Mouse (Mus musculus) heart, embryonic 16.5 days (tissue): ENCODE results near the gene Aldh4a1. TPM values are rescaled to one million over a fixed set of nuclear protein-coding genes. Genes with fewer than 3 reads are reported as not detected.

ENCODE experiments used
- ATAC-seq: fragments of 200-750 bp; cut with Nextera tagmentation; replicated peaks from 2 replicates; pipeline ENCODE4 v1.8.0; 2017; ENCODE audit warnings: moderate number of reproducible peaks; ENCODE audit not compliant: insufficient read depth, low FRiP score; ENCODE audit errors: extremely low read depth
- H3K27ac ChIP-seq: fragments of 300-500 bp; sonication (generic); 2 replicates; pipeline ENCODE4 v1.5.1; 2014; ENCODE audit warnings: mild to moderate bottlenecking, low read length, control low read depth, moderate library complexity
- H3K27me3 ChIP-seq: fragments of 300-500 bp; sonication (generic); 2 replicates; pipeline ENCODE4 v1.6.1; 2014; ENCODE audit warnings: low read length, mixed read lengths; ENCODE audit not compliant: control insufficient read depth, insufficient read depth
- H3K36me3 ChIP-seq: fragments of 300-500 bp; sonication (generic); 2 replicates; pipeline ENCODE4 v1.6.1; 2014; ENCODE audit not compliant: control insufficient read depth, insufficient read depth
- H3K4me1 ChIP-seq: fragments of 300-500 bp; sonication (generic); 2 replicates; pipeline ENCODE4 v1.6.1; 2014; ENCODE audit warnings: low read length, mixed read lengths; ENCODE audit not compliant: control insufficient read depth, insufficient read depth
- H3K4me2 ChIP-seq: fragments of 300-500 bp; sonication (generic); 2 replicates; pipeline ENCODE4 v1.6.1; 2014; ENCODE audit warnings: low read depth, mild to moderate bottlenecking, control low read depth, low read length
- H3K4me3 ChIP-seq: fragments of 300-500 bp; sonication (generic); 2 replicates; pipeline ENCODE4 v1.5.1; 2014; ENCODE audit warnings: mild to moderate bottlenecking, control low read depth, low read length
- H3K9ac ChIP-seq: fragments of 300-500 bp; sonication (generic); 2 replicates; pipeline ENCODE4 v1.6.1; 2014; ENCODE audit warnings: low read length, control low read depth
- H3K9me3 ChIP-seq: fragments of 300-500 bp; sonication (generic); replicated peaks from 2 replicates; pipeline ENCODE4 v1.6.1; 2016; ENCODE audit warnings: low read length; ENCODE audit not compliant: control insufficient read depth
- WGBS: fragments of 180-500 bp; shearing (Covaris S2); extraction: QIAGEN DNeasy Blood & Tissue Kit; methylation state at CpG from one replicate; pipeline ENCODE4 v1.1.7; 2014; 5-methylcytosine and 5-hydroxymethylcytosine counted together
- polyA plus RNA-seq: library from polyadenylated mRNA; unstranded; fragments of >200 nt; fragmentation: Nextera tagmentation; extraction: Ambion mirVana; gene quantifications from 2 replicates; pipeline ENCODE4 v1.2.1, GENCODE M21; 2015

Aldh4a1 gene
- polyA plus RNA-seq, 1 experiment from 2014 or later = 36.5 TPM

DNA sequence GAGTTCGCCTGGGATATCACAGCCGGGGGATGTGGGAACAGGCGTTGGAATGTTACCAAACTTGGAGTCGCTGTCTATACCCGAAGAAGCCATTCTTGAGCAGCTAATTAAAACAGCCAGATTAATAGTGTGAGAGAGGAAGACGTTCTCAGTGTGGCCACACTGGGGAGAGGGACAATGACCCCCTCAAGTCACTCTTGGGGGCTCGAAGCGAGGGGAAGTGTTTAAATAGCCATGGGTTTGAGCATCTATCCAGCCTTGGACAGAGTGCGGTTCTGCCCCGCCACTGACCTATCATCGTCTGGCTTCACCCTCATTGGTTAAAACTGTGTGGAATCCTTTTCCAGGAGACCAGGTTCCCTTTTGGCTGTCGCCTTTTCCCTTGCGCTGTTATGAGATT, 24.3 kb upstream of the Aldh4a1 start:
- peak overlapping the region; percentile 44 for H3K4me3 ChIP-seq
- H3K4me2 ChIP-seq = peak overlapping the region; percentile 73
- no peaks in the 10 kb centered on the region for H3K36me3 ChIP-seq
- peak overlapping the region; percentile 92 for H3K27ac ChIP-seq
- H3K27me3 ChIP-seq = no peaks in the 10 kb centered on the region
- WGBS = 12% methylated on average over 13 of the region's 13 CpGs
- peak; percentile 5; the same call in 1 of the 2 replicates for ATAC-seq
- H3K9me3 ChIP-seq = no peaks in the 10 kb centered on the region
- H3K9ac ChIP-seq = peak overlapping the region; percentile 66
- peaks cover 66% of the 10 kb centered on the region for H3K4me1 ChIP-seq

GRCm38 (mm10) chr4:139598950-139599518, 23.6 kb upstream of the Aldh4a1 start:
- Histone ChIP-seq H3K4me3 (peak overlapping the region; percentile 44), H3K36me3 (no peaks in the 10 kb centered on the region), H3K9ac (peak overlapping the region; percentile 66), H3K4me1 (peaks cover 66% of the 10 kb centered on the region), H3K27ac (peak overlapping the region; percentile 92), H3K9me3 (no peaks in the 10 kb centered on the region), H3K27me3 (no peaks in the 10 kb centered on the region), H3K4me2 (peak overlapping the region; percentile 73)
- peak; percentile 79 for ATAC-seq
- under 1% methylated on average over 12 of the region's 12 CpGs for WGBS

DNA sequence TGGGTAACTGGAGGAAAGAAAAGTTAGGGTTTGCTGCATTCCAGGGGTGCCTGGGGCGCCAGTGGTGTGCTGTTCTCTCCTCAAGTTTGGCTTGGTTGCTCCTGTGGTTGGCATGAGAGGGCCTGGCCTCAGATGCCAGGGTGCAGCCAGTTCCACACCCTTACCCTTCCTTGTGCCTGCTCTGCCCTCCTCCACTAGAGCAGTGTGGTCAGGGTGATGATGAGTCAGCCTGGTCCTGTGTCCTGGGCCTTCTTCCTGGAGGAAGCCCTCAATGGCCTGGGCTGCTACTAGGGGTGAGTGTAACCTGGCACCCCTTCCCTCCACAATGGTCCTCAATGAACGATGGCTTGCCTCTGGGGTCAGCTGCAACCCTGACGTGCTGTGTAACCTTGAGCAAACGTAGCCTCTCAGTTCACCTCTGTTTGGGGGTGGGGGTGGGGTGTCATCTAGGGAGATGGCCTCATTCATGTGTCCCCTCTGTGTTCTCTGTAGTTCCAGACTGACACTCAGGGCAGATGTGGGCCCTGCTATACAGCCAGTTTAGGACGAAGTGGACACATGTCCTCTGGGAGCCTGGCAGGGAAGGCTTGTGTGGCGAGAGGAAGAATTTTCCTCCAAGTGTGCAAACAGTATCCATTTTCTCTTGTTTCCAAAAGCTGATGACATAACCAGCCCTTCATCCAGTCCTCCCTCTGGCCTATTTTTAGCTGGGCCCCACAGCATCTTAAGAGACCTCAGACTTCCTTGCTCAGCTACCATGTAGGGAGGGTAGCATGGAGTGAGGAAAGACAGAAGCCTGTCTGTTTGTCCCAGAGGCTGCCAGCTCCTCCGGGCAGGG, 20.9 kb upstream of the Aldh4a1 start:
- no peak overlapping the region for H3K4me2 ChIP-seq
- H3K36me3 ChIP-seq = 0 out of 2 replicates have a peak, but pooled peaks cover 4% of the 10 kb centered on the region
- H3K4me3 ChIP-seq = no peak overlapping the region
- H3K27ac ChIP-seq = peak overlapping the region; percentile 84
- H3K4me1 ChIP-seq = peaks cover 56% of the 10 kb centered on the region
- peak overlapping the region; percentile 34 for H3K9ac ChIP-seq
- no peaks in the 10 kb centered on the region for H3K27me3 ChIP-seq
- no peak for ATAC-seq
- H3K9me3 ChIP-seq = no peaks in the 10 kb centered on the region
- WGBS = 35% methylated on average over 7 of the region's 7 CpGs

DNA sequence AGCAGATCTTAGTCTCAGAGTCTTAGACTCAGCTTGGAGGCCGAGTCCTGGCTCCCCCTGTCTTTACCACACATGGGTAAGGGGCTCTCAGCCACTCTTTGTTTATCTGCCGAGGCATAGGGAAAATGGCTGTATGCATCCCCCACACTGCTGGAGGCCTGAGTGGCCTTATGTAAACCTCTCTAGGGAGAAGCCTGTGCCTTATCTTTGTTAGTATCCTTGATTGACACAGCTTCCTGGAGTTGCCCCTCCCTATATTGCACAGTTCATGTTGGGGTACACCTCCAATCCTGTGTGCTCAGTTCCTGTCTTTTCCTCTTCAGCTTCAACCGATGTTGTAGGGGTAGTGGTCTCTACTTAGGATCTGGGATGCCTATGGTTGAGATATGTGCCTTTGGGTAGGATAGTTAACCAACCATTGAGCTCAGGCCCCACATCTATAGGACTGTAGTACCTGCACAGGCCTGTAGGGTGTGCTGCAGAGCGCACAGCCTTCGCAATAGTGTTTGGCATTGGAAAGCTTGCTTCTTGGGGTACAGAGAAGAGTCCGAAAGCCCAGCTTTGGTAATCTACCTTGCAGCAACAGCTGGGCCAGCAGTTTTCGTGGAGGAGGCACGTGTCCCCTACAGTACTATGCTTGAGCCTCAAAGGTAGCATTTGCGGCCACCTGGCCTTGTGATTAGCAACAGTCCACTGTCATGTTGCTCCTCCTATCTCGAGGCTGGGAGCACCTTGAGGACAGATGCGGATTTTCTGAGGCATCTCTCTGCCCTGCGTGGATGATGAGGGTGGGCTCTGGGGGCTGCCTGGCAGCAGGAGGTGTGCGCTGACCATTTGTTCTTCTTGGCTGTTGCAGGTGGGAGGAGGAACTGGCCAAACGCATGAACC, 20.1 kb upstream of the Aldh4a1 start, which contains the start of gene Gm21969:
Gene Gm21969, plus strand, starts transcription at position 830 of the 888 bp plus-strand sequence.
- Histone ChIP-seq H3K9ac (peak within 1 kb of the TSS; percentile 18; the same call in 1 of the 2 replicates), H3K4me1 (peaks cover 47% of the 10 kb centered on the region), H3K36me3 (0 out of 2 replicates have a peak, but pooled peaks cover 6% of the 10 kb centered on the region), H3K9me3 (no peaks in the 10 kb centered on the region), H3K4me3 (no peak within 1 kb of the TSS), H3K27ac (peak within 1 kb of the TSS; percentile 84), H3K27me3 (no peaks in the 10 kb centered on the region), H3K4me2 (no peak within 1 kb of the TSS)
- ATAC-seq = no peak
- 45% methylated on average over 14 of the region's 14 CpGs for WGBS

GRCm38 (mm10) chr4:139605216-139605615, 17.4 kb upstream of the Aldh4a1 start:
- Histone ChIP-seq H3K9me3 (no peaks in the 10 kb centered on the region), H3K27ac (no peak overlapping the region), H3K36me3 (peaks cover 6% of the 10 kb centered on the region; the same call in 1 of the 2 replicates), H3K9ac (no peak overlapping the region), H3K4me2 (no peak overlapping the region), H3K27me3 (no peaks in the 10 kb centered on the region), H3K4me1 (peaks cover 23% of the 10 kb centered on the region), H3K4me3 (no peak overlapping the region)
- WGBS = 83% methylated on average over 11 of the region's 11 CpGs
- ATAC-seq = no peak

GRCm38 (mm10) chr4:139606732-139607131, 15.9 kb upstream of the Aldh4a1 start:
- ATAC-seq = no peak
- H3K9ac ChIP-seq = no peak overlapping the region
- H3K36me3 ChIP-seq = peaks cover 6% of the 10 kb centered on the region; the same call in 1 of the 2 replicates
- H3K4me2 ChIP-seq = no peak overlapping the region
- H3K27ac ChIP-seq = no peak overlapping the region
- H3K4me1 ChIP-seq = peaks cover 18% of the 10 kb centered on the region
- H3K27me3 ChIP-seq = no peaks in the 10 kb centered on the region
- WGBS = 92% methylated on average over 5 of the region's 5 CpGs
- no peak overlapping the region for H3K4me3 ChIP-seq
- H3K9me3 ChIP-seq = no peaks in the 10 kb centered on the region

DNA sequence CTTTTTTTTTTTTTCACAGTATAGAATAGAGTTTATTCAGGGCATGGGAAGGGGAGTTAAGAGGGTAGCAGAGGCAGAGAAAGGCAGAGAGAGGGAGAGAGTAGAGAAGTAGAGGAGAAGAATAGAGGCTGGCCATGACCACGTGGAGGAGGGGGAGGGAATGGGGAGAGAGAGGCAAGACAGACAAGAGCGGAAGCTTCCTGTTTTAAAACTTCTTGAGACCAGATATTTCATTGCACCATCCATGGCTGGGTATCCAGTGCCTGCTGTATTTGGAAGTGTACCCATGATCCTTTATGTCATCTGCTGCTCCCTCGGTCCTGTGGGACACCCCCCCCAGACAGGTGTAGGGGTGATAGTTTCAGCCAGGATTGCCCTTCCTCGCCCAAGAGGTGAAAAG, 13.7 kb upstream of the Aldh4a1 start:
- Histone ChIP-seq H3K4me3 (no peak overlapping the region), H3K9me3 (no peaks in the 10 kb centered on the region; the same call in 1 of the 2 replicates), H3K4me1 (peaks cover 3% of the 10 kb centered on the region; the same call in 1 of the 2 replicates), H3K27ac (no peak overlapping the region), H3K36me3 (peaks cover 15% of the 10 kb centered on the region), H3K27me3 (no peaks in the 10 kb centered on the region), H3K9ac (no peak overlapping the region), H3K4me2 (no peak overlapping the region)
- ATAC-seq = no peak
- 65% methylated on average over 4 of the region's 4 CpGs for WGBS

DNA sequence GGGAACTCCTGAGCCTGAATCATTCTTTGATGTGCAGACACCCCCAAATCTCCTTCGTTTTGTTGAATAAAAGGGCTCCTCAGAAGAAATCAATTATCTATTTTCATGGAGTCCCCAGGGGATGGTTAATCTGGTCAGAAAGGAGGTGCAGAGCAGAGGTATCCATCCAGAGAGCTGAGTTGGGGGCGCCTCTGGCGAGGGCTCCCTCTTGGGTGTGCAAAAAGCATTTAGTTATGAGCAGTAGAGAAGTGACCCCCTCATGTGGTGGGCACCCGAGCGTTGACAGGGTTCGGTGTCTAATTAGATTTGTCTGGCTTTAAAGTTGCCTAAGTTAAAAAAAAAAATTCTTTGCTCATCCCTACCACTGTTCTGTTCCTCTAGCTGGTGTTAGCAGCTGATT, 11.7 kb upstream of the Aldh4a1 start:
- peak overlapping the region; percentile 72 for H3K27ac ChIP-seq
- ATAC-seq = no peak
- no peak overlapping the region for H3K4me2 ChIP-seq
- H3K9me3 ChIP-seq = no peaks in the 10 kb centered on the region; the same call in 1 of the 2 replicates
- no peak overlapping the region for H3K9ac ChIP-seq
- H3K4me1 ChIP-seq = peaks cover 4% of the 10 kb centered on the region; the same call in 1 of the 2 replicates
- WGBS = 61% methylated on average over 6 of the region's 6 CpGs
- H3K4me3 ChIP-seq = no peak overlapping the region
- no peaks in the 10 kb centered on the region for H3K27me3 ChIP-seq
- H3K36me3 ChIP-seq = peaks cover 22% of the 10 kb centered on the region
